Mouse (Mus musculus): ENCODE results near the gene Rmdn3. TPM values are rescaled to one million over a fixed set of nuclear protein-coding genes. Genes with fewer than 3 reads are reported as not detected.

Gene Rmdn3
- polyA plus RNA-seq, 1 experiment from 2014 or later = 46.4 TPM

DNA sequence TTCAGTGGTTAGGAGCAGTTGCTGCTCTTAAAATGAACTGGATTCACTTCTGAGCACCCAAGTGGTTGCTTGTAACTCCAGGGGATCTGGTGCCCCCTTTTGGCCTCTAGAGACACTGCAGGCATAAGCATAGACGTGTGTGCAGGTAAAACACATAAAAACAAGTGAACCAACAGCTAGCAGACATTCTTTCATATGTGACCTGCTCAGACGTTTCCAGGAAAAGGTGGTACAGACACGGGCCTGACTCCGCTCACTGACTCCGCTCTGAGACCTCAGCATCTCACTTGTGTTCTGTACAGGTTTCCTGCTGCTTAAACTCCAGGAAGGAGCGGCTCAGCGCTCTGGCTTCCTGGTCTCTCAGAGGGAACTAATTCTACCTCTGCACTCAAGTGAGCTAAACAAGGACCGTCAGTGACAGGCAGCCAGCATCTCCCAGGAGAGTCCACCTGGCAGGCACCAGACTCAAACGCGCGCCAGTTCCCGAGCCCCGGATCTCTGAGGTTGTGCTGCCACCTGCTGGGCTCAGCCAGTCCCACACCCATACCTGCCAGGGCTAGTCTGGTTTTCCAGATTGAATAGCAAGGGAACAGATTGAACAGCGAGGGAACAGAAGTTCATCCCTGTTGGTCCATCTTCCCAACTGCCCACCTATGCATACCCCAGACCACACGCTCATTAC is 32.3 kb upstream of the Rmdn3 start:
- 7% methylated on average over 15 of the region's 15 CpGs for WGBS
- peak overlapping the region; percentile 71 for H3K4me2 ChIP-seq (replicated peaks; ENCODE audit: low read depth, low read length)
- no peaks in the 10 kb centered on the region; the same call in 1 of the 2 replicates for H3K36me3 ChIP-seq (ENCODE audit: insufficient read depth, low read length)
- no peak overlapping the region for H3K27ac ChIP-seq (ENCODE audit: low read length)
- H3K9me3 ChIP-seq (ENCODE audit: low read length) = no peaks in the 10 kb centered on the region
- no peaks in the 10 kb centered on the region for H3K4me1 ChIP-seq (ENCODE audit: insufficient read depth, low read length)
- peak; percentile 92 for ATAC-seq (ENCODE audit: low FRiP score, low TSS enrichment)
- H3K9ac ChIP-seq (replicated peaks; ENCODE audit: low read length) = 0 out of 2 replicates have a peak overlapping the region, but pooled peaks have one; percentile 53
- H3K4me3 ChIP-seq (ENCODE audit: low read length) = peak overlapping the region; percentile 44
- no peaks in the 10 kb centered on the region for H3K27me3 ChIP-seq (ENCODE audit: insufficient read depth, low read length)

DNA sequence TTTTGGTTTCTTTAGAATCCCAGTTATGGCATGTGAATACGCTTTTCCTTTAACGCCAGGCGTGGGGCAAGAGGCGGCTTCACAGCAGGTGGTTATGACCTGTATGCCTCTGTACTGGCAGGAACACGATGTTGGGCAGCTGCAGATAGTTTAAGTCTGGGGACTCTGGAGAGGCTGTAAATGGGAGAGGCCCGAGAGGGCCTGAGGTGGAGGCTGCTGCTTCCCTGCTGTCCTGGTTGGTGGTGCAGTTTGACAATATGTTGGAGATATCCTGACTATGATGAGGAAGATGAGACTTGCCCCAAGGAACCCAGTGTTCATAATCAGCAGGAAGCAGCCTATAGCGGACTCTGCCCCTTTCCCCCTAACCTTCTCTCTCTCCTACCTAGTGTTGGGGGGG is 26.1 kb upstream of the Rmdn3 start:
- Histone ChIP-seq H3K4me1 (ENCODE audit: insufficient read depth, low read length) (no peaks in the 10 kb centered on the region), H3K4me2 (replicated peaks; ENCODE audit: low read depth, low read length) (no peak overlapping the region), H3K36me3 (ENCODE audit: insufficient read depth, low read length) (peaks cover 26% of the 10 kb centered on the region; the same call in 1 of the 2 replicates), H3K4me3 (ENCODE audit: low read length) (no peak overlapping the region), H3K9ac (replicated peaks; ENCODE audit: low read length) (no peak overlapping the region), H3K27ac (ENCODE audit: low read length) (no peak overlapping the region), H3K9me3 (ENCODE audit: low read length) (no peaks in the 10 kb centered on the region), H3K27me3 (ENCODE audit: insufficient read depth, low read length) (no peaks in the 10 kb centered on the region)
- ATAC-seq (ENCODE audit: low FRiP score, low TSS enrichment) = no peak
- 85% methylated on average over 7 of the region's 7 CpGs for WGBS

DNA sequence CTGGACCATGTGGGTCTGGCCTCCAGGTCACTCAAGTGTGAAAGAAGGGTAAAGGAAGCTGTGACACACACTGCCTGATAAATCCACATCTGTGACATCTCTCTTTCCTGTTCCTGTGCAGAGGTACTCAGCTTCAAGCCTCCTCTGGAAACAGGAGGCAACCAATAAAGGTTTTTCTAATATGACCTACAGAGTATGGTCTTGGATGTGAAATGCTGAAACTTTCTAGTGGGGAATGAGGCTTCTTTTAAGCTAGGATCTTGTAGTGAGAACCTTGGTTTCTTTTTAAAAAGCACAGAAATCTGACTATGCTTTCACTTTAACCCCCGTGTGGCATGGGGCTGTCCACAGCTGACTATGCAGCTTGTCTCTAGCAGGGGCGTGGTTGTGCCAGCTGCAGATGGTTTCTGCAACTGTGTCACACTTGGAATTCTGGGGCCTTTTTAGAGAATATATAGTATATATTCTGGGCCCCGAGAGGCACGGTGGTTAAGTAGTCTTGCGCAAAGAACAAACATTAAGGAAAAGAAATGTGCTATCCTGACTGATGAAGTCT is 20.6 kb upstream of the Rmdn3 start:
- H3K4me3 ChIP-seq (ENCODE audit: low read length) = no peak overlapping the region

DNA sequence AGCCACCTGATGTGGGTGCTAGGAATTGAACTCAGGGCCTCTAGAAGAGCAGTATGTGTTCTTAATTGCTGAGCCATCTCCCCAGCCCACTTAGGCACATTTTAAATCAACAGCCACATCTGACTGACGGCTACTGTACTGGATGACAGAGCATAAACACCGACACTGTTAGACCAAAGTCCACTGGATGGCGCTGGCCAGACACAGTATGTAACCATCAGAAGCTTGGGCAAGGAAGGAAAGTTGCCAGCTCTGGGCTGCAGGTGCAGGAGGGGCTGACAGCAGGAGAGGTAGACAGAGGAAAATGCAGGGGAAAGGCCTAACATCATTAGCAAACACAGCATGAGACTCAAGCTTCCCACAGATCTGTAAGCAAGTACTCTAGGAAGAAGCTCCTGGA is 19.9 kb upstream of the Rmdn3 start:
- Histone ChIP-seq H3K4me2 (replicated peaks; ENCODE audit: low read depth, low read length) (no peak overlapping the region), H3K4me1 (ENCODE audit: insufficient read depth, low read length) (peaks cover 31% of the 10 kb centered on the region), H3K9me3 (ENCODE audit: low read length) (no peaks in the 10 kb centered on the region), H3K27ac (ENCODE audit: low read length) (no peak overlapping the region), H3K27me3 (ENCODE audit: insufficient read depth, low read length) (no peaks in the 10 kb centered on the region), H3K9ac (replicated peaks; ENCODE audit: low read length) (no peak overlapping the region), H3K36me3 (ENCODE audit: insufficient read depth, low read length) (peaks cover 20% of the 10 kb centered on the region; the same call in 1 of the 2 replicates), H3K4me3 (ENCODE audit: low read length) (no peak overlapping the region)
- WGBS = 63% methylated on average over 3 of the region's 3 CpGs
- no peak for ATAC-seq (ENCODE audit: low FRiP score, low TSS enrichment)

More for the DNA sequence above, 20.6 kb upstream of the Rmdn3 start:
- Histone ChIP-seq H3K36me3 (ENCODE audit: insufficient read depth, low read length) (peaks cover 20% of the 10 kb centered on the region; the same call in 1 of the 2 replicates), H3K4me1 (ENCODE audit: insufficient read depth, low read length) (peaks cover 29% of the 10 kb centered on the region), H3K9me3 (ENCODE audit: low read length) (no peaks in the 10 kb centered on the region), H3K4me2 (replicated peaks; ENCODE audit: low read depth, low read length) (no peak overlapping the region), H3K27ac (ENCODE audit: low read length) (no peak overlapping the region), H3K9ac (replicated peaks; ENCODE audit: low read length) (no peak overlapping the region), H3K27me3 (ENCODE audit: insufficient read depth, low read length) (no peaks in the 10 kb centered on the region)
- ATAC-seq (ENCODE audit: low FRiP score, low TSS enrichment) = no peak
- 88% methylated on average over 5 of the region's 5 CpGs for WGBS

GRCm38 (mm10) chr2:119175614-119176013 is 18.8 kb upstream of the Rmdn3 start:
- no peaks in the 10 kb centered on the region for H3K27me3 ChIP-seq (ENCODE audit: insufficient read depth, low read length)
- no peak overlapping the region; the same call in 1 of the 2 replicates for H3K9ac ChIP-seq (replicated peaks; ENCODE audit: low read length)
- no peaks in the 10 kb centered on the region for H3K9me3 ChIP-seq (ENCODE audit: low read length)
- peaks cover 16% of the 10 kb centered on the region; the same call in 1 of the 2 replicates for H3K36me3 ChIP-seq (ENCODE audit: insufficient read depth, low read length)
- H3K4me2 ChIP-seq (replicated peaks; ENCODE audit: low read depth, low read length) = no peak overlapping the region
- WGBS = 59% methylated on average over 6 of the region's 6 CpGs
- no peak for ATAC-seq (ENCODE audit: low FRiP score, low TSS enrichment)
- H3K27ac ChIP-seq (ENCODE audit: low read length) = no peak overlapping the region; the same call in 1 of the 2 replicates
- peaks cover 31% of the 10 kb centered on the region for H3K4me1 ChIP-seq (ENCODE audit: insufficient read depth, low read length)
- H3K4me3 ChIP-seq (ENCODE audit: low read length) = no peak overlapping the region

GRCm38 (mm10) chr2:119174866-119175265 is 18.0 kb upstream of the Rmdn3 start:
- Histone ChIP-seq H3K27ac (ENCODE audit: low read length) (no peak overlapping the region; the same call in 1 of the 2 replicates), H3K27me3 (ENCODE audit: insufficient read depth, low read length) (no peaks in the 10 kb centered on the region), H3K4me1 (ENCODE audit: insufficient read depth, low read length) (peaks cover 31% of the 10 kb centered on the region), H3K9ac (replicated peaks; ENCODE audit: low read length) (peak overlapping the region; percentile 36; the same call in 1 of the 2 replicates), H3K4me3 (ENCODE audit: low read length) (no peak overlapping the region), H3K36me3 (ENCODE audit: insufficient read depth, low read length) (peaks cover 9% of the 10 kb centered on the region; the same call in 1 of the 2 replicates), H3K4me2 (replicated peaks; ENCODE audit: low read depth, low read length) (no peak overlapping the region), H3K9me3 (ENCODE audit: low read length) (no peaks in the 10 kb centered on the region)
- ATAC-seq (ENCODE audit: low FRiP score, low TSS enrichment) = no peak
- WGBS = 50% methylated on average over 14 of the region's 14 CpGs

DNA sequence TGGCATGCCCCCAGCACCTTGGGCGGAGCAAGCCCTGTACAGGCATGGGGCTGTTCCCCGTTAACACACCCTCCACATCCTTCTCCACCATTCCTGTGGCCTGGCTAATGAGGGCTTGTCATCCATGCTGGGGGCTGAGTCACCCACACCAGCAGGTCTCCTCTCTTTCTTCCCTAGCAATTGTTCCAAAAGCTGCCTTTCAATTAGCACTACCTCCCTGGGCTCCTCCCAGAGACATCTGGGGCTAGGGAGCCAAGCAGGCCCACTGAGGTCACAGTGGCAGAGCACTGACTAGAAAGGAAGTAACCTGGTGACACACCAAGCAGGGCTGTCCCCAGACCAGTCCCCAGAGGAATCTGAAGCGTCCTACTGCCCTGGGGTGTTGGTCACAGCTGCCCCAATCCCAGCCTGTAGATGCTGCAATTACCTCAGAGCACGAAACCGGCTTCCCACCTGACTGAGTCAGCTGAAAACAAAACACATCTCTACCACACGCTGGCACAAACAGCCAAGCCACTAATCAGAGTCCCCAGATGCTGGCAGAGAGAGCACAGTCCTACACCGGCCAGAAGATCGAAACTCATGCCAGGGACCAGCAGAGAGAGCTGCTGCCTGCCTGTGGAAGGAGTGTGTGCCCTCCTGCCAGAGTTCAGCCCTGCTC is 17.3 kb upstream of the Rmdn3 start, which contains the start of gene Gm14137:
Gm14137 (plus strand) TSS at position 519 of the 661 bp plus-strand sequence.
- Histone ChIP-seq H3K9ac (replicated peaks; ENCODE audit: low read length) (peak within 1 kb of the TSS; percentile 36; the same call in 1 of the 2 replicates), H3K4me1 (ENCODE audit: insufficient read depth, low read length) (peaks cover 31% of the 10 kb centered on the region), H3K27ac (ENCODE audit: low read length) (peak within 1 kb of the TSS; percentile 52; the same call in 1 of the 2 replicates), H3K27me3 (ENCODE audit: insufficient read depth, low read length) (no peaks in the 10 kb centered on the region), H3K4me3 (ENCODE audit: low read length) (no peak within 1 kb of the TSS), H3K4me2 (replicated peaks; ENCODE audit: low read depth, low read length) (no peak within 1 kb of the TSS), H3K9me3 (ENCODE audit: low read length) (no peaks in the 10 kb centered on the region), H3K36me3 (ENCODE audit: insufficient read depth, low read length) (0 out of 2 replicates have a peak, but pooled peaks cover 6% of the 10 kb centered on the region)
- ATAC-seq (ENCODE audit: low FRiP score, low TSS enrichment) = 0 out of 2 replicates have a peak, but pooled peaks have one; percentile 17
- WGBS = 51% methylated on average over 8 of the region's 8 CpGs

DNA sequence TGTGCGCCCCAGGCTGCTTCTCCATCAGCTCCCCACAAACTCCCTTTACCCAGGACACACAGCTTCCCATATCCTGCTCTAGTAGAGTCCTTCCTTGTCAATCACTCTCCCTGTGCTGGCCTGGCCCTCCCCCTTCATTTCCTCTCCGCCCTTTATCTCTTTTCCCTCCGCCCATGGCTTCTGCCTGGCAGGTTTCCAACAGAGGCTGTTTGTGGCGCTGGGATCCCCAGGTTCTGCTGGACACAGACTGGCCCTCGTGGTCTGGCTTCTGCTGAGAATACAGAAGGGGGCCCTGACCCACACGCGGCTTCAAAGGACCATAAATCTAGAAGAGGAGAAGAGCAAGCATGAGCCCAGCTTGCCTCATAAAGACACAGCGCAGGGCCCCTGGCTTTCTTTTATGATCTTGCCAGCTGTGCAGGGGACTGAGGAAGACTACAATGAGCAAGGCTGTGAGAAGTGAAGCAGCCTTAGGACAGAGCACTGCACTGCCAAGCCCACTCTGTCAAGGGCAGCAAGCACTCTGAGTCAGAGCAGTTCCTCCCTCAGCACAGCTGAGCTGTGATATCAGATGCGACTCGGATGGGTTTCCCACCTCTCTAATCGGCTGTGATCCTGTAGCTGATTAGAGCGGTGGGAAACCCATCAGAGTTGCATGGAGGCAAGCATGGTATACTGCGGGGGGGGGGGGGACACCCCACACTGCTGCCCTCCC is 16.2 kb upstream of the Rmdn3 start:
- 7% methylated on average over 13 of the region's 13 CpGs for WGBS
- Histone ChIP-seq H3K36me3 (ENCODE audit: insufficient read depth, low read length) (no peaks in the 10 kb centered on the region), H3K4me3 (ENCODE audit: low read length) (no peak overlapping the region), H3K9me3 (ENCODE audit: low read length) (no peaks in the 10 kb centered on the region), H3K4me2 (replicated peaks; ENCODE audit: low read depth, low read length) (peak overlapping the region; percentile 20; the same call in 1 of the 2 replicates), H3K27me3 (ENCODE audit: insufficient read depth, low read length) (0 out of 2 replicates have a peak, but pooled peaks cover 2% of the 10 kb centered on the region), H3K4me1 (ENCODE audit: insufficient read depth, low read length) (peaks cover 32% of the 10 kb centered on the region), H3K9ac (replicated peaks; ENCODE audit: low read length) (no peak overlapping the region), H3K27ac (ENCODE audit: low read length) (peak overlapping the region; percentile 52; the same call in 1 of the 2 replicates)
- ATAC-seq (ENCODE audit: low FRiP score, low TSS enrichment) = peak; percentile 67

- ATAC-seq (ENCODE audit: low FRiP score, low TSS enrichment) = no peak
- Histone ChIP-seq H3K9ac (replicated peaks; ENCODE audit: low read length) (no peak overlapping the region), H3K4me3 (ENCODE audit: low read length) (no peak overlapping the region), H3K4me1 (ENCODE audit: insufficient read depth, low read length) (peaks cover 35% of the 10 kb centered on the region), H3K9me3 (ENCODE audit: low read length) (no peaks in the 10 kb centered on the region), H3K4me2 (replicated peaks; ENCODE audit: low read depth, low read length) (0 out of 2 replicates have a peak overlapping the region, but pooled peaks have one; percentile 20), H3K36me3 (ENCODE audit: insufficient read depth, low read length) (no peaks in the 10 kb centered on the region), H3K27me3 (ENCODE audit: insufficient read depth, low read length) (0 out of 2 replicates have a peak, but pooled peaks cover 6% of the 10 kb centered on the region), H3K27ac (ENCODE audit: low read length) (peak overlapping the region; percentile 52; the same call in 1 of the 2 replicates)
- WGBS = 86% methylated on average over 7 of the region's 7 CpGs
Measured at GRCm38 (mm10) chr2:119172446-119172845, 15.6 kb upstream of the Rmdn3 start.

Measured in kidney, embryonic 16.5 days (tissue).